Mouse (Mus musculus): ENCODE measurements at regions not wholly inside any gene's neighbourhood (a gene's known extent, or its start where the extent isn't known, plus 50 kb on each side); places are given as distances from the start of the nearest gene placed in this dataset.

GRCm38 (mm10) chr13:118849541-118849940 lies 179.9 kb downstream of the Fgf10 start:
- TF ChIP-seq POLR2A (IDR thresholded peaks at IDR 0.05; ENCODE audit: extremely low read depth, insufficient read depth, low read length) = no peak
- no peak for TF ChIP-seq CTCF (IDR thresholded peaks at IDR 0.05; ENCODE audit: extremely low read depth, insufficient read depth, low read length)

Measured in cortical plate, adult 2 months (tissue).